Mouse (Mus musculus) lung, adult 2 months (tissue): ENCODE measurements around the gene Arhgef12.

Experiments used
- CTCF ChIP-seq: fragments of 200-500 bp; IDR thresholded peaks from 2 replicates; pipeline ENCODE4 v1.5.1; 2011; ENCODE audit warnings: mild to moderate bottlenecking, low read length, control low read depth; ENCODE audit not compliant: insufficient read depth
- POLR2A ChIP-seq: fragments of 200-500 bp; IDR thresholded peaks from 2 replicates; pipeline ENCODE4 v1.6.1; 2011; ENCODE audit warnings: low read depth, mild to moderate bottlenecking, control low read depth, low read length, borderline replicate concordance; ENCODE audit errors: extremely low read depth

GRCm38 (mm10) chr9:43061545-43061944, 45.5 kb downstream of the Arhgef12 start:
- TF ChIP-seq POLR2A = no peak
- TF ChIP-seq CTCF = no peak
